Mouse (Mus musculus) liver, embryonic 15.5 days (tissue): Measurements from ENCODE around the gene Taok3. TPM values are rescaled to one million over a fixed set of nuclear protein-coding genes. Genes with fewer than 3 reads are reported as not detected.

ENCODE experiments used
- ATAC-seq: fragments of 200-750 bp; cut with Nextera tagmentation; 2 replicates; pipeline ENCODE4 v1.8.0; 2017; ENCODE audit warnings: moderate number of reproducible peaks, mild to moderate bottlenecking, moderate library complexity; ENCODE audit not compliant: insufficient read depth
- H3K27ac ChIP-seq: fragments of 300-500 bp; sonication (generic); replicated peaks from 2 replicates; pipeline ENCODE4 v1.5.1; 2015; ENCODE audit warnings: mild to moderate bottlenecking, inconsistent platforms
- H3K27me3 ChIP-seq: fragments of 300-500 bp; sonication (generic); 2 replicates; pipeline ENCODE4 v1.6.1; 2015; ENCODE audit warnings: mild to moderate bottlenecking, inconsistent platforms
- H3K36me3 ChIP-seq: fragments of 300-500 bp; sonication (generic); replicated peaks from 2 replicates; pipeline ENCODE4 v1.6.1; 2015; ENCODE audit warnings: moderate library complexity, mild to moderate bottlenecking, inconsistent platforms
- H3K4me1 ChIP-seq: fragments of 300-500 bp; sonication (generic); replicated peaks from 2 replicates; pipeline ENCODE4 v1.6.1; 2015; ENCODE audit warnings: inconsistent platforms
- H3K4me2 ChIP-seq: fragments of 300-500 bp; sonication (generic); 2 replicates; pipeline ENCODE4 v1.6.1; 2015; ENCODE audit warnings: moderate library complexity, mild to moderate bottlenecking, inconsistent platforms
- H3K4me3 ChIP-seq: fragments of 300-500 bp; sonication (generic); replicated peaks from 2 replicates; pipeline ENCODE4 v1.5.1; 2015; ENCODE audit warnings: mild to moderate bottlenecking, inconsistent platforms
- H3K9ac ChIP-seq: fragments of 300-500 bp; sonication (generic); 2 replicates; pipeline ENCODE4 v1.6.1; 2015; ENCODE audit warnings: moderate library complexity, mild to moderate bottlenecking, inconsistent platforms
- H3K9me3 ChIP-seq: fragments of 300-500 bp; sonication (generic); replicated peaks from 2 replicates; pipeline ENCODE4 v1.6.1; 2016; ENCODE audit warnings: inconsistent platforms
- WGBS: fragments of 180-500 bp; shearing (Covaris S2); methylation state at CpG from one replicate; pipeline ENCODE4 v1.1.7; 2015; ENCODE audit warnings: mixed read lengths; ENCODE audit not compliant: insufficient replicate concordance; 5-methylcytosine and 5-hydroxymethylcytosine counted together
- polyA plus RNA-seq: library from polyadenylated mRNA; unstranded; fragments of >200 nt; fragmentation: Nextera tagmentation; extraction: Ambion mirVana; gene quantifications from 2 replicates; pipeline ENCODE4 v1.2.1, GENCODE M21; 2015

The Taok3 gene
- polyA plus RNA-seq, 1 experiment from 2014 or later, result 42.5 TPM

DNA sequence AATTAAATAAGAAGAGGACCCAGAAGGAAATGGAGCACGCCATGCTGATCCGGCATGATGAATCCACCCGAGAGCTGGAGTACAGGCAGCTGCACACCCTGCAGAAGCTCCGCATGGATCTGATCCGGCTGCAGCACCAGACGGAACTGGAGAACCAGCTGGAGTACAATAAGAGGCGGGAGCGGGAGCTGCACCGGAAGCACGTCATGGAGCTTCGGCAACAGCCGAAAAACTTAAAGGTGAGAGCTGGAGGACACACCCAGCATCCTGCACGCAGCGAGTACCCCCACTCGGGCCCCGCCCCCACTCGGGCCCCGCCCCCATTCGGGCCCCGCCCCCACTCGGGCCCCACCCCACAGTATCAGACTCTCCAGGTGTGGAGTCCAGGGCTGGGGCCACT lies 143.6 kb downstream of the Taok3 start:
- H3K27ac ChIP-seq, result no peak overlapping the region

DNA sequence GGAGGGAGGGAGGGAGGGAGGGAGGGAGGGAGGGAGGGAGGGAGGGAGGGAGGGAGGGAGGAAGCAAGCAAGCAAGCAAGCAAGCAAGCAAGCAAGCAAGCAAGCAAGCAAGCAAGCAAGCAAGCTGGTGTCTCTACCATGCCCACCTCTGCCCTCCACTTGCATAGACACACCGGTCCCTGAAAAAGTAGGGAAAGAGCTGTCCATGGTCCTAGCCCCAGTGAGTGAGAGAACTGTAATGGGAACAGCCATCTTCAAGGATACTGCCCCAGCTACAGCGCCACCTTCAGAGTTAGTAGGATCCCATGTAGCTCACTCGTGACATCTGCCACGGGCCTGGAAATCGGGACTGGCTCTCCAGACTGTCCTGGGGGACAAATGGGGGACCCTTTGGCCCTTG lies 144.8 kb downstream of the Taok3 start:
- peaks cover 82% of the 10 kb centered on the region for H3K36me3 ChIP-seq

More for the DNA sequence above, 143.6 kb downstream of the Taok3 start:
- Histone ChIP-seq H3K27me3 (no peaks in the 10 kb centered on the region), H3K4me2 (no peak overlapping the region), H3K4me3 (no peak overlapping the region), H3K9me3 (no peaks in the 10 kb centered on the region), H3K4me1 (no peaks in the 10 kb centered on the region), H3K36me3 (peaks cover 90% of the 10 kb centered on the region), H3K9ac (no peak overlapping the region)
- no peak for ATAC-seq
- WGBS, result 76% methylated on average over 21 of the region's 21 CpGs

DNA sequence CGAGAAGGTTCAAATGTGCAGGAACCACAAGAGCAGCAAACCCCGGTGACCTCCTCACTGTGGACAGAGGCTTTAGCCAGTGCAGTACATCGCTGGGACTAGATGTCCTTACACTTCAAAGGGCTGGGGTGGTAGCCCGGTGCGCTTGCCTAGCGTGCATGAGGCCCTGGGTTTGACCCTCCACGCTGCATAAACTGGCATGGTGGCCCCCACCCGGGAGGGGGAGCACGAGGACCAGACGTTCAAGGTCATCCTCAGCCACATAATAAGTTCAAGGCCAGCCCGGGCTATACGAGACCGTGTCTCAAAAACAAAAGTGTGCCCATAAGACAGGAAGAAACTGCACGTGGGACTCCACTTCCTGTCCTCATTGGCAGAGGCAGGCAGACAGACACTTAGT lies 148.0 kb downstream of the Taok3 start:
- no peak for ATAC-seq
- Histone ChIP-seq H3K4me3 (no peak overlapping the region), H3K9ac (no peak overlapping the region), H3K36me3 (peaks cover 66% of the 10 kb centered on the region), H3K27me3 (no peaks in the 10 kb centered on the region), H3K9me3 (no peaks in the 10 kb centered on the region), H3K4me2 (no peak overlapping the region), H3K27ac (no peak overlapping the region), H3K4me1 (no peaks in the 10 kb centered on the region)
- 74% methylated on average over 14 of the region's 14 CpGs for WGBS

More for the DNA sequence above, 144.8 kb downstream of the Taok3 start:
- WGBS, result 81% methylated on average over 5 of the region's 5 CpGs
- no peak overlapping the region for H3K4me3 ChIP-seq
- no peaks in the 10 kb centered on the region for H3K27me3 ChIP-seq
- H3K4me1 ChIP-seq, result no peaks in the 10 kb centered on the region
- no peak overlapping the region for H3K27ac ChIP-seq
- no peak overlapping the region for H3K9ac ChIP-seq
- ATAC-seq, result no peak
- no peaks in the 10 kb centered on the region for H3K9me3 ChIP-seq
- no peak overlapping the region for H3K4me2 ChIP-seq

DNA sequence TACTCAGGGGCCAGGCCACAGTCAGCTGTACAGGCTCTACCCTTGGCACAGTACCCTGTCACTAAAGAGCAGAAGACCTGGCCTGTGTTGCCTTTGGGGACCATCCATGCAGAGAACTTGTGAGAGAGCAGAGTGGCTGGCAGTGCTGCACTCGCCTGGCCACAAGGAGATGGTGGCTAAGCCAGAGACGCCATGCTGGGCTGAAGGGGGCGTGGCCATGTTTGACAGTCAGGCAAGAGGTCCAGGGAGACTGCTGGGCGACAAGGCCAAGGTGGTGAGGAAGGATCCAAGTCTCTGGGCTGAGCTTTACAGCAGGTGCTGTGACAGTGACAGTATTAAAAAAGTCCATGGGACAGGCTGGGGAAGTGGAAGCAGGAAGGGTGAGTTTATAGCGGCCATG lies 148.8 kb downstream of the Taok3 start:
- Histone ChIP-seq H3K27me3 (no peaks in the 10 kb centered on the region), H3K9ac (no peak overlapping the region), H3K9me3 (no peaks in the 10 kb centered on the region), H3K4me1 (no peaks in the 10 kb centered on the region), H3K4me3 (no peak overlapping the region), H3K4me2 (no peak overlapping the region), H3K36me3 (peaks cover 61% of the 10 kb centered on the region), H3K27ac (no peak overlapping the region)
- 73% methylated on average over 5 of the region's 5 CpGs for WGBS
- ATAC-seq, result no peak

DNA sequence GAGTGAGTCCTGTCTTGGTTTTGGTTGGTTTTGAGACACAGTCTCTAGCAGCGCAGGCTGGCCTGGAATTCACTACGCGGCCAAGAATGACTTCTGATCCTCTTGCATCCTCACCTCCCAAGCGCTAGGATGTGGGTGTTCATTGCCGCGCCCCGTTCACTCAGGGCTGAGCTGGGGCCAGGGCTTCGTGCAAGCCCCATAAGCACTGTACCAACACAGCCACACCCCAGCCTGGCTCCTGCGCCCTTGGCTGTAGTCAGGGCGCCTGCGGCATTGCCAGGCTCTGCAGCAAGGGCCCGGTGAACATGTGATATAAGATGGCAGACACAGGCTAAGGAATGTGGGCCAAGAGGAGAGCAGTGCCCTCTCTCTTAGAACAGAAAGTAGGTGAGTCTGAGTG lies 149.5 kb downstream of the Taok3 start:
- Histone ChIP-seq H3K4me1 (no peaks in the 10 kb centered on the region), H3K9me3 (no peaks in the 10 kb centered on the region), H3K9ac (no peak overlapping the region), H3K4me2 (no peak overlapping the region), H3K27me3 (no peaks in the 10 kb centered on the region), H3K36me3 (peaks cover 59% of the 10 kb centered on the region), H3K27ac (no peak overlapping the region), H3K4me3 (no peak overlapping the region)
- 89% methylated on average over 12 of the region's 12 CpGs for WGBS
- no peak for ATAC-seq

DNA sequence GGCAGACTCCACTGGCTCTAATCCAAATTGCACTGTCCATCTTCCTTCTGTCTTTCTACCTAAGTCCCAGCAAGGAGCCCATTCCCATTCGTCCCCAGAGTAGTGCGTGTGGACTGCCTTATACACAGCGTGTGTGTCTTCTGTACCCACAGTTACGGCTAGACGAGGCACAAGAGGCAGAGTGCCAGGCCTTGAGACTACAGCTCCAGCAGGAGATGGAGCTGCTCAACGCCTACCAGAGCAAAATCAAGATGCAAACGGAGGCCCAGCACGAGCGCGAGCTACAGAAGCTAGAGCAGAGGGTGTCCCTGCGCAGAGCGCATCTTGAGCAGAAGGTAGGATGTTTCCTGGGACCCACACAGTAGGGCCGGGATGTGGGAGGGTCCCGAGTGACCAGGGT lies 152.0 kb downstream of the Taok3 start:
- WGBS, result 89% methylated on average over 14 of the region's 14 CpGs

DNA sequence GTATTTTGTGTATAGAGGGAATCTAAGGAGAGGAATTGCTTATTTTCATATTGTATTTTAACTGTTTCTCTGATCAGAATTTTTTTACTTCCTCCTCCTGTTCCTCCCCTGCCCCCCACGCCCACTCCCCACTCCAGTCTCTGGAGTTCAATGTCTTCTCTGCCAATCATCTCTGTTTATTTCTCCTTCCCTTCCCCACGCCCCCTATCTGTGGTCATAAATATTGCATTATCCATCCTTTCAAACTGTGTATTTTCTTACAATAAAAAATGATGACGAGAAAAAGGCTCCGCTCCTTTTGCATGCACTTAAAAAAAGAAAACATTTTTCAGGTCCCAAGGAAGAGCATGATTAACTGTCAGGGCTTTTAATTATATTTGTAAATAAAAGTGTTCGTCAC lies 154.9 kb downstream of the Taok3 start:
- Histone ChIP-seq H3K9me3 (no peaks in the 10 kb centered on the region), H3K9ac (no peak overlapping the region), H3K4me3 (no peak overlapping the region), H3K4me1 (0 out of 2 replicates have a peak, but pooled peaks cover 5% of the 10 kb centered on the region), H3K27me3 (no peaks in the 10 kb centered on the region), H3K27ac (no peak overlapping the region), H3K36me3 (peaks cover 32% of the 10 kb centered on the region), H3K4me2 (no peak overlapping the region)
- WGBS, result 60% methylated on average over 5 of the region's 5 CpGs
- ATAC-seq, result no peak

More for the DNA sequence above, 152.0 kb downstream of the Taok3 start:
- Histone ChIP-seq H3K9ac (no peak overlapping the region), H3K4me1 (no peaks in the 10 kb centered on the region), H3K36me3 (peaks cover 44% of the 10 kb centered on the region), H3K27ac (no peak overlapping the region), H3K4me3 (no peak overlapping the region), H3K9me3 (no peaks in the 10 kb centered on the region), H3K27me3 (no peaks in the 10 kb centered on the region), H3K4me2 (no peak overlapping the region)
- ATAC-seq, result no peak

DNA sequence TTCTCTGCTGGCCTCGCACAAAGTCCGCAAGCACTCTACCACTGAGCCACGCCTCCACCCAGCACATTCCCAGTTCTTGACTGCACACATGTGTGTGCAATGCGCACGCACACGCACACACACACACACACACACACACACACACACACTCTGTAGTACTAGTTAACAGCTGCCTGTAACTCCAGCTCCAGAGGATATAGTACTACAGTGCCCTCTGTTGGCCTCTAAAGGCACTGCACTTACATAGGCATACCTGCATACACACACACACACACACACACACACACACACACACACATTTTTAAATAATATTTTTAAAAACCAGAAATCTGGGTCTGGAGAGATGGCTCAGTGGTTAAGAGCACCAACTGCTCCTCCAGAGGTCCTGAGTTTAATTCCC lies 157.9 kb downstream of the Taok3 start:
- peaks cover 22% of the 10 kb centered on the region for H3K36me3 ChIP-seq
- H3K4me3 ChIP-seq, result no peak overlapping the region
- no peaks in the 10 kb centered on the region for H3K27me3 ChIP-seq
- H3K27ac ChIP-seq, result no peak overlapping the region
- 84% methylated on average over 6 of the region's 6 CpGs for WGBS
- H3K4me2 ChIP-seq, result no peak overlapping the region
- no peak overlapping the region for H3K9ac ChIP-seq
- no peak for ATAC-seq
- H3K4me1 ChIP-seq, result peaks cover 18% of the 10 kb centered on the region; the same call in 1 of the 2 replicates
- H3K9me3 ChIP-seq, result no peaks in the 10 kb centered on the region

DNA sequence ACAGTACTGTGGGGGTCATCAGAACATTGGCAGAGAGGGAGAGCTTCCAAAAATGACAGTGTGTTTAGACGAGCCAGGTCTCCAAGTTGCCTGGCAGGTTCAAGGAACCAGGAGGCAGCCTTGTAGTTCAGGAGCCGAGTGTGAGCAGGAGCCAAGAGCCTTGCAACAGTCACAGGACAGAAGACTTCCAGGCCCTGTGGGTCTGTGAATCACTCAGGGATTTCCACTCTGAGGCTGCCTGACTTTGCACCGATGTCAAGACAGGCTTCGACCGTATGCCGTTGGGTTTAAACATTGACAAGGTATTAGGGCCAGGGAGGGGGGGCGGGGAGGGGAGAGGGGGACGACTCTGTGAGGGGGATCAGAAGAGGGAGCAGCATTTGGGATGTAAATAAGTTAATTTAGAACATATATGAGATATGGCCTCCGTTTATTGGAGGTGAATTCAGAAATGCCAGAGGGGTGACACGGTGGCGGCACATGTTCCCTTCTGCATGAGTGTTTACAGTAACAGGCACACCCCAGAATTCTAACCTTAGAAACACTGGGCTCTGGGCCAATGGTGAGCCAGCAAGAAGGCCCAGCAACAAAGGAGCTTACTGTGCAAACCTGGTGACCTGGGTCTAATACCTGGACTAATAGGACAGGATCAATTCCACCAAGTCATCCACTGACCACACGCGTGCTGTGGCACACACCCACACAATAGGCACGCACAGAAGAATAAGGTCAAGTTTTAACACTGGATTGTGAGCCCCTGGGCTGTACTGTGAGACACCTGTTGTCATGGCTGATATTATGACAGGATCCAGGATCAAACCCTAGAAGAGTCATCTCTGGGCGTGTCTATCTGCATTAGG lies 159.1 kb downstream of the Taok3 start:
- no peak overlapping the region for H3K4me2 ChIP-seq
- no peaks in the 10 kb centered on the region for H3K27me3 ChIP-seq
- H3K9ac ChIP-seq, result no peak overlapping the region
- peak; percentile 73 for ATAC-seq
- H3K4me1 ChIP-seq, result peaks cover 20% of the 10 kb centered on the region; the same call in 1 of the 2 replicates
- WGBS, result 66% methylated on average over 15 of the region's 15 CpGs
- no peak overlapping the region for H3K4me3 ChIP-seq
- H3K27ac ChIP-seq, result peak overlapping the region; percentile 30
- no peaks in the 10 kb centered on the region for H3K9me3 ChIP-seq
- peaks cover 18% of the 10 kb centered on the region for H3K36me3 ChIP-seq

DNA sequence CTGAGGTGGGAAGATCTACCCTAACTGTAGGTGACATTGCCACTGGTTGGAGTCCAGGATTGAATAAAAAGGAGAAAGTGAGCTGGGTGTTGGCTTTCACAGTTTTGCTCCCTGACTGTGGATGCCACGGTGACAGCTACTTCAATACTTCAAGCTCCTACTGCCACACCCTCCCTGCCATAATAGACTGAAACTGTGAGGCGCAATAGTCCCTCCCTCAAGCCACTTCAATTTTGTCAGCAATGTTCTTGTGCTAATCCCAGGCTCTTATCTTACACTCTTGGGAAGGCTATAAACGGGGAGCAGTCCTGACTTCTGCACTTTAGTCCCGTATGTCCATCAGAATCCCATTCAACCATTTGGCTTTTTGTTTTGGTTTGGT lies 159.7 kb downstream of the Taok3 start:
- H3K4me3 ChIP-seq, result no peak overlapping the region
- no peak overlapping the region for H3K9ac ChIP-seq
- H3K4me1 ChIP-seq, result peaks cover 24% of the 10 kb centered on the region; the same call in 1 of the 2 replicates
- peaks cover 19% of the 10 kb centered on the region for H3K36me3 ChIP-seq
- 49% methylated on average over 4 of the region's 4 CpGs for whole genome bisulfite sequencing
- H3K9me3 ChIP-seq, result no peaks in the 10 kb centered on the region
- ATAC-seq, result no peak
- 0 out of 2 replicates have a peak overlapping the region, but pooled peaks have one; percentile 30 for H3K27ac ChIP-seq
- no peaks in the 10 kb centered on the region for H3K27me3 ChIP-seq
- no peak overlapping the region for H3K4me2 ChIP-seq

DNA sequence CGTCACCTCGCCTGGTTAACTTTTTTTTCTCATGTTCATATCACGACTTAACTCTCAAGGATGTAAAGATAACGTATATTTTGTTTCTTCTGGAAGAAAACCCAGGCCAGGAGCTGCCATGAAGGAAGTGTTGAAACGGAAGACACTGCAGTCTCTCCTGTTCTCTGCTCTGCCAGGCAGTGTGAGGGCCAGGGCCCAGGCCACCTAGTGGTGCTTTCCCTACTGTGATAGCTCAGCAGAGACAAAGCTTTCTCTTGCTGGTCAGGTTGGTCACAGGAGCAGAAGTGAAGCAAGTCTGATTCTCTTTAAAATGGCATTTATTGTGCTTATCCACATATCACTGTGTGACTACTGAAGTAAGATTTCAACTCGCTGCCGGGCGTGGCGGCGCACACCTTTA lies 161.6 kb downstream of the Taok3 start:
- 77% methylated on average over 10 of the region's 10 CpGs for WGBS

More for the DNA sequence above, 161.6 kb downstream of the Taok3 start:
- H3K27me3 ChIP-seq, result no peaks in the 10 kb centered on the region
- H3K4me3 ChIP-seq, result no peak overlapping the region
- H3K4me1 ChIP-seq, result peaks cover 39% of the 10 kb centered on the region
- H3K27ac ChIP-seq, result no peak overlapping the region
- H3K36me3 ChIP-seq, result peaks cover 13% of the 10 kb centered on the region; the same call in 1 of the 2 replicates
- no peak for ATAC-seq
- H3K9me3 ChIP-seq, result no peaks in the 10 kb centered on the region
- no peak overlapping the region for H3K9ac ChIP-seq
- H3K4me2 ChIP-seq, result no peak overlapping the region
